Mouse (Mus musculus) mouse trophoblast stem cell (cell line): ENCODE results near the gene Zbtb8a.

ENCODE experiments used
- in situ Hi-C, 2 experiments: fragments of 300-500 bp; cut with MseI, MboI; formaldehyde crosslinking; loops; 2 replicates in 1 of 2; 3 replicates in 1 of 2; pipeline ENCODE4 v1.15.1; 2025

Zbtb8a gene

GRCm38 (mm10) chr4:129335216-129336074, 42.5 kb downstream of the Zbtb8a start, which contains the start of the genes Rbbp4 and Zbtb8os:
Gene Rbbp4, minus strand, starts transcription at chr4:129335370.
Gene Zbtb8os, plus strand, starts transcription at chr4:129335695.
- in situ Hi-C loops, result no loop called here

- in situ Hi-C loops, result no loop called here
Measured at GRCm38 (mm10) chr4:129334677-129335215, 43.2 kb downstream of the Zbtb8a start.

- in situ Hi-C loops, result no loop called here
Measured at GRCm38 (mm10) chr4:129332846-129333245, 45.1 kb downstream of the Zbtb8a start.

GRCm38 (mm10) chr4:129326191-129326590, 51.7 kb downstream of the Zbtb8a start:
- in situ Hi-C loops, result no loop called here

GRCm38 (mm10) chr4:129324756-129325155, 53.2 kb downstream of the Zbtb8a start:
- in situ Hi-C loops, result no loop called here

GRCm38 (mm10) chr4:129323491-129323890, 54.4 kb downstream of the Zbtb8a start:
- in situ Hi-C loops, result no loop called here

GRCm38 (mm10) chr4:129322042-129322441, 55.9 kb downstream of the Zbtb8a start:
- in situ Hi-C loops, result no loop called here

DNA sequence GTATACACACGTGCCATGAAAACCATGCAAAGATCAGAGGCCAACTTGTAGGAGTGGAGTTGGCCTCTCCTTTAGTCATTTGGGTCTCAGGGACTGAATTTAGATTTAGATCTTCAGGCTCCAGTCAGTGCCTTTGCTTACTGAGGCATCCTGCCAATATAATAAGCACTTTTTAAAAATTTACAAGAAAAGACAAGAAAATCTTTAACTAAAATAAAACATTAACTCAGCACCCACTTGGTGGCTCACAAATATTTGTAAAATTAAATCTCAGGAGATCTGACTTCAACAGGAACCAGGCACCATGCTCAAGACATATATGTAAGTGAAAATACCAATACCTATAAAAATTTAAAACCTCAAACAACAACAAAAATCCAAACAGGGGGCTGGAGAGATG, 57.0 kb downstream of the Zbtb8a start:
- in situ Hi-C loops, result no loop called here

GRCm38 (mm10) chr4:129313886-129314285, 64.0 kb downstream of the Zbtb8a start:
- in situ Hi-C loops, result no loop called here

DNA sequence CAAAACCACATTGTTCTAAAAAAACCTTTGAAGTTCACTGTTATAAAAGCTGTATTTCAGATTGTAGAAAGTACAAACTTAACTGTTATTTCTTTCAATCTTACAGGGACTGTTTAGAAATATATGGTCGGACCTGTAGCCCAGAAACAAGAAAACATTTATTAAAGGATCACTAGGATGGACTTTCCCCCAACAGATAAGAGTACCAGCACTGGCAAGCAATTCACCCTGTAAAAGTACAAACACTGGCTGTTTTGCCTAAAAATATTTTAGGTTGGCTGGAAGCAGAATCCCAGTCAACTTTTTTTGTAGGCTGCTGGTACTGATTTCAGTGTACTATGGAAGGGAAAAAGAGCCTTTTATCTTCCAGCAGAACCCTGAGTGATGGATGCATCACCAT, 70.0 kb downstream of the Zbtb8a start:
- in situ Hi-C loops, result no loop called here

DNA sequence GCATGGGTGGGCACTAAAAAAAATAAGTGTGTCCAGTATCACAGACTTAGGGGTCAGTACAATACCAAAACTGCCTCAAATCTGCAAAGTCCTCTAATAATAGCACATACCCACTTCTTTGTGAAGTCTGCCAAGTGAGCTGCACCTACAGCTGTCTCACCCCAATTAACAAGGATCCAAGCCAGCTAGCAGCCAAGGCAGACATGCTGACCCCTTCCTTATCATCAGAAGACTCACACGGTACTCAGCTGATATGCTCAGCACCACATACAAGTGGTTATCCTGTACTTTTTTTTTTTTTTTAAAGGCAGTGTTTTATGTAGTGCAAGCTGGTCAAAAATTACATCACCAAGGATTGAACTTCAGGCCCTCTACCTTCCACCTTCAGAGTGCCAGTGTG, 73.6 kb downstream of the Zbtb8a start:
- in situ Hi-C loops, result no loop called here

DNA sequence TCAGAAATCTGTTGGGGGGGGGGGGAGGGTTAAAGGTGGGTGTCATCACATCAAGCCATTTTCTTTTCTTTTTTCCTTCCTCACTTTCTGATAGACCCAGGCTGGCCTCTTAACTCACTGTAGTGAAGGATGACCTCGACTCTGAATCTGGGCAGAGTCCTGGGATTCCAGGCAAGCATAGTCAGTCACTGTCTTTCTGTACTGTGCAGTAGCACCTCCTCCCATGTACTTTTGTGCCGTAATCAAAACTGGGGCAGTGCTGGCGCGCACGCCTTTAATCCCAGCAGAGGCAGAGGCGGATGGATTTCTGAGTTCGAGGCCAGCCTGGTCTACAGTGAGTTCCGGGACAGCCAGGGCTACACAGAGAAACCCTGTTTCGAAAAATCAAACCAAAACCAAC, 74.1 kb downstream of the Zbtb8a start:
- in situ Hi-C loops, result no loop called here
